Mouse (Mus musculus) fat pad, adult 2 months (tissue): ENCODE measurements around the gene Cnksr1.
"Not testable (repeated sequence)": the region's sequence is repeated elsewhere in the genome, so short reads cannot be mapped to it uniquely, and the experiment has no call there.

Experiments used
- DNase-seq: peaks from one replicate; pipeline ENCODE4 v3.0.0-alpha.2; 2011; ENCODE audit warnings: low read depth, low spot score; ENCODE audit errors: extremely low read depth

Cnksr1 gene

DNA sequence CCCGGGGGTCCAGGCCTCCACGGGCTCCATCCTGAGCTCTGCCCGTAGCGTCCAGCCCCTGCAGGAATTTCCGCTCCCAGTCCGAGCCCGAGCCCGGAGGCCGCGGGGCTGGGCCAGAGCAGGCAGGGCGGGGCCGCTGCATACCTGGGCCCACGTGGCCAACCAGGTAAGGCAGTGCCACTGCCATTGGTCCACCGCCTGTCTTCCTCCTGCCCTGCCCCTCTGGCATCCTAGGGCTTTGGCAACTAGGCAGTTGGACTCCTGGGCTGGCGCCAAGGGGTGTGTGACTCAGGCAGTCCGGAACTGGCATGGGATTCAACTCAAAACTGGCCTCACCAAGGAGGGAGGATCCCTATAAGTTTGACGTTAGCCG is at the start of gene Cnksr1:
Gene Cnksr1, minus strand, starts transcription at position 121 of the 373 bp plus-strand sequence.
- peak; percentile 68 for DNase-seq

- DNase-seq: no peak
Measured at GRCm38 (mm10) chr4:134287575-134288025, 49.4 kb upstream of the Cnksr1 start, which contains the start of gene Pdik1l. Gene Pdik1l (minus strand): TSS chr4:134287895.

DNA sequence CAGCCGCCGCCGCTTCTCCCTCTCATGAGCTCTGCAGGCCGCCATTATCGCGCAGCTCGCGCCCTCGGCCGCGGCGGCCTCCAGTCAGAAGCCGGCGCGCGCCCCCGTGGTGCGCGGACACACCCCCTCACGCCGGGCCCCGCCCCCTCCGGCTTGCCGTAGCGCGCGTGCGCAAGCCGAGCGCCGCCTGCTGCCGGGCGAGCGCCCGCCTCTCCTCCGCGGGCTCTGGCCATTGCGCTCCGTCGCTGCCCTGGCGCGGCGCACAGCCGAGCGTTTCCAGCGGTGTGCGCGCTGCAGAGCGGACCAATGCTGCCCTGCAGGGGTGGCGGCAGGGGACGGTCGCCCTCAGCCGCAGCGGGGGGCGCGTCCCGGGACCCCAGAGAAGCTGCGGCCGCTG is 49.0 kb upstream of the Cnksr1 start:
- no peak for DNase-seq

DNA sequence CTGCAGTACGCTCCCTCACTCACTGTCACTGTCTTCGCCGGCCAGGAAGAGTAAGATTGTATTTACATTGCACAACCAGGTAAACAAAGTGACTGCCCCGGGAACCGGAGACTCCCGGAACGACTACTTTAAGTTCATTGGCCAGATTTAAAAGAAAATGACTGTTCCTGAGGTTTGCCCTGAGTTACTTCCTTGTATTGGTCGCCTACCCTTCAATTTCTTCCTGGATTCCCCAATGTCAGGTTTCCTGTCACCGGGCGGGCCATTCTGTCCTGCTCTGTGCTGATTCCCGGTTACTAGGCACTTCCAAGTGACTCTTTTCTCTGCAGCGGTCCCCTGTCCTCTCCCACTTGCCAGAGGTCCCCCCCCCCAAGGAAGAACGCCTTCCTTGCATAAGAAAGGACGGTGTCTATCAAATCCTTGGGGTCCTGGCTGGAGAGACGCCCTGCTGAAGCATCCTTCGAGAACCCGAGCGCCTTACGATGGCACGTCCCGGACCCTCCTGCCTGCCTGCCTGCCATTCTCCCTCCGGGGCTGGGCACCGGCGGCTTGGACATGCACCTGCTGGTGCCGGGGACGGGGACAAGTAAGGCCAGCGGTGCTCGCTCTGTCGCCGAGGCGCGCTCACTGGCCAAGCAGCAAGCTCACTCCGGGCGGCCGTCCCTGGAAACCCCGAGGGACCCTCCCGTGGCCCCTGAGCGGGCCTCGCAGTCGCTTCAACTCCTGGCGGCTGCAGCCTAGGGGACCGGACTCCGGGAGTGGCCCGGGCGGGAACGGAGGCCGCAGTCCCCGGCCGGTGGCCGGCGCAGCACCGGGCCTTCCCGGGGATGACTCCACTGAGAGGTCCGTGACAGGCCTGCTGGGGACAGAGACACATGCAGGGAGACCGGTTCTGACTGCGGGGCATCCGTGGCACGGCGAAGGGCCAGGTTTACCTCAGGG is 48.3 kb upstream of the Cnksr1 start:
- no peak for DNase-seq

DNA sequence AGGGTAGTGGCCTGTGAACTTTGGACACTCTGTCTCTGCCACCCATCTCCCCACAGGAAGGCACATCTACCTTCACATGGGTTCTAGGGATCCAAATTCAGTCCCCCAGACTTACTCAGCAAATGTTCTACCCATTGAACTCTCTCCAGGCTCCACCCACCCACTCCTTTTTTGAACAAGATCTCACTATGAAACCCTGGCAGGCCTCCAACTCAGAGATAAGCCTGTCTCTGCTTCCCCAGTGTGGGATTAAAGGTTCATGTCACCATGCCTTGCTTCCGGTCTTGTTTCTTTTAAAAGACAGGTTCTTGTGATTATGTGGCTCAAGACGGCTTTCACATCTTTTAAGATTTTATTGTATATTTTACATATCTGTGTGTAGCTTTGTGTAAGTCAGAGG is 46.7 kb upstream of the Cnksr1 start:
- DNase-seq: no peak

DNA sequence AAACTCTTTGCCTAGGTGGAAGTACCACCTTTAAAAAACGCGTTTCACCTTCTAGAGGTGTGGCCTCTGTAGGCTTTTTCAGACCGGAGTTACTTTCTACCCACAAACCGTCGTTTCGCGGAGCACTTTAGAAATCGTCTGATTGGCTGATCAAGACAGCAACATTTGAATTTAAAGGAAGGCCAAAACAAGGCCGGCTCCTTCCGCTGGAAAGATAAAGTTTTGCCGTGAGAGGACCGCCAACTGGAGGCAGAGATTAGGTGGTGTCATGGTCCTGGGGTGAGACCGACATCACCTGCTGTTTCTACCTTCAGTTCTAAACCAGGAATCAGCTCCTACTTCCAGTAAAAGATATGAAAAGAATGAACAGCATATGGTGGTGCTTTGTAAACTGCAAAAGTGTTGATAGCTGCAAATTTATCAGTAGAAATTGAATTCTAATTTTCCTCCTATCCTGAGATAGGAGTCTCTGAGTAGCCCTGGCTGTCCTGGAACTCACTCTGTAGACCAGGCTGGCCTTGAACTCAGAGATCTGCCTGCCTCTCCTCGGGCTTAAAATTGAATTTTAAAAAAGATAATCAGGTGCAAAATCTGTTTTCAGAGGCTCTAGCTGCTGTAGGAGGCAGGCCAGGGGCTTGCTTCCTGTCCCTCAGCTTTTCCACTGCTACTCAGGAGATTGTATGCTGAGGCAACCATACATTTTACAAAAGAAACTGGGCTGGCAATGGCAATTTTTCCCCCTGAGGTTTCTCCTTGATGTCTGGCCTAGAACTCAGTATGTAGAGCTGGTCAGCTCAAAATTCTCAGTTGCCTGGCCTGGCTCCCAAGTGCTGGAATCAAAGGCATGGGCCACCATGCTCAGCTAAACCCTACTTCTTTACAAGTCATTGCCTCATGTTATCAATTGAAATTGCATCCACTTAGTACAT is 35.5 kb upstream of the Cnksr1 start:
- peak; percentile 62 for DNase-seq

- DNase-seq: peak; percentile 40
Measured at GRCm38 (mm10) chr4:134272731-134273416, 34.7 kb upstream of the Cnksr1 start.

GRCm38 (mm10) chr4:134271979-134272378 is 33.8 kb upstream of the Cnksr1 start:
- no peak for DNase-seq

GRCm38 (mm10) chr4:134269622-134270021 is 31.4 kb upstream of the Cnksr1 start:
- not testable (repeated sequence) for DNase-seq

GRCm38 (mm10) chr4:134268102-134268655 is 30.0 kb upstream of the Cnksr1 start:
- DNase-seq: no peak

DNA sequence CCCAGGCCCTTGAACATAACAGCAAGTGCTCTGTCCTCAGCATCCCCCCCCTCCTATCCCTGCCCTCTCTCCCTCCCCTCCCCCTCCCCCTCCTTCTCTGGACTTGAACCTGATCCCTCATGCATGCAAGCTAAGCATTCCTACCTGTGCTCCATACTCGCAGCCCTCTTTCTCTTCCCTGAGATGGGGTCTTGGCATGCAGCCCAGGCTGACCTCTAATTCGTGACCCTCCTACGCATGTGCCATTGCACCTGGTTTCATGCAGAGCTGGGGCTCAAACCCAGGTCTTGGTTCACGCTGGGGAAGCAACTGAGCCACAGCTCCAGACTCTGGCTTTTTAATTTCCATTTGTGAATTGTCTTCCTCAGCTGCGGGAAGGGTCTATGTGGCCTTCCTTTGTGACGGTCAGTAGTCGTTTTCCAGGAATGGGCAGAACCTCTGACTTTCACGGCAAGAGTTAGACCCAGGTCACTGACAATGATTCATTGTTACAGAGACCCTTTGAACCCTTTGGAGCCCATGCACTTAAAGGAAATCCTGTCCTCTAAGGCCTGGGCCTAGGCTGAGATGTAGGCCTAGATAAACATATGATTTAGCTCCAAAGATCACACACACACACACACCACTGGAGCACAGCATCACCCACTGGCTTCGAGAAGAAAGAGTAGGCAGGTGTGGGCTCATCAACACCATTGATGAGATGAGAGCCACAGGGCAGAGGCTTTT is 27.8 kb upstream of the Cnksr1 start:
- no peak for DNase-seq

DNA sequence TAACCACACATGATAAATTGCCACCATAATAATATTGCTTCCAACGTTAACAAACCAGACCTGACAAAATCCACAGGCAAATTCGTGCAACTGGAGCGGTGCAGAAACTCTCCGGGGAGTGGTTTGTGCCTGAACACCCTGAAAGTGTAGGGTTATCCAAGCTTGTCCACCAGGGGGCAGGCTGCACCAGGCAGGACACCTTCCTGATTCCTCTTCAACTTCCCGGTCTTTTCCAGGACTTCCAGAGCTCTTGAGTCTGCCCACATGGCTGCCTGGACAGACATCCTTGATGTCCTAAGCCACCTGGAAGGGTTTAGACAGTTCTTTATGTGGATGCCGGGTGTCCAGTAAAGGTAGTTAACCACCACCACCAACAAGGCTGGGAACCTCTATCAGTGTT is 25.0 kb upstream of the Cnksr1 start:
- DNase-seq: no peak

GRCm38 (mm10) chr4:134258354-134258753 is 20.2 kb upstream of the Cnksr1 start:
- DNase-seq: no peak

DNA sequence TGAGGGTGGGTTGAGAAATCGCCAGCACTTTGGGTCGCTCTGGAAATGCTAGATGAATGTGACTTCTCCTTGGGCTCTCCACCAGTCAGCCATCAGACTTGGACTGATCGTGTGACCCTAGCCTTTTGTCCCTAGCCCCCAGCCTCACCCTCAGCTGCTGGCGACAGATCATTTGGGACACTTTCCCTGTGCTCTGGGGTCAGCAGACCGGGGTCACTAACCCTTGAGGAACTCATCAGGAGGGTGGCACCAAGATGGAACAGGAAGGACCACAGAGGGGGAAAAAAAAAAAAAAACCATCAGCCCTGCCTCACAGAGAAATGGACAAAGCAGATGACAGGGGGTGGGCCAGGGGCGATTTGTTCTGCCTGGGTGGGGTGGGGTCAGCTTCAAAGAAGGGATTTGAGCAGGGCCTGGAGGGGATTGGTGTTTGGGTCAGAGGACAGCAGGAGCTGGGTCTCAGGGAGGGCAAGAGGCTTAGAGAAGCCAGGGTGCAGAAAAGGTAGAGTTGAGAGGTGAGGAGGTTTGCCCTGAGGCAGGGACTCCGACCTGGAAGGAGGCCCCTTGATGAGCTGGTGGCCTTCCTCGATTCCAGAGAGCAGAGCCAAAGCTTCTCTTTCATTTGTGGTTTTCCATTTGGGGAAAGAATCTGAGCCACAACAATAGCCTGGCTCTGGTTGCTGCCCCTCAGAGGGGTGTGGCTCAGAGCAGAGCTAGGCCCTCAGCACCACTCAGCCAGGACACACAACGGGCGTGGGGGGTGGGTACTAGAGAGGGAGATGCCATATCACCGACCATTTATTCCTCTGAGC is 19.2 kb upstream of the Cnksr1 start:
- DNase-seq: no peak

DNA sequence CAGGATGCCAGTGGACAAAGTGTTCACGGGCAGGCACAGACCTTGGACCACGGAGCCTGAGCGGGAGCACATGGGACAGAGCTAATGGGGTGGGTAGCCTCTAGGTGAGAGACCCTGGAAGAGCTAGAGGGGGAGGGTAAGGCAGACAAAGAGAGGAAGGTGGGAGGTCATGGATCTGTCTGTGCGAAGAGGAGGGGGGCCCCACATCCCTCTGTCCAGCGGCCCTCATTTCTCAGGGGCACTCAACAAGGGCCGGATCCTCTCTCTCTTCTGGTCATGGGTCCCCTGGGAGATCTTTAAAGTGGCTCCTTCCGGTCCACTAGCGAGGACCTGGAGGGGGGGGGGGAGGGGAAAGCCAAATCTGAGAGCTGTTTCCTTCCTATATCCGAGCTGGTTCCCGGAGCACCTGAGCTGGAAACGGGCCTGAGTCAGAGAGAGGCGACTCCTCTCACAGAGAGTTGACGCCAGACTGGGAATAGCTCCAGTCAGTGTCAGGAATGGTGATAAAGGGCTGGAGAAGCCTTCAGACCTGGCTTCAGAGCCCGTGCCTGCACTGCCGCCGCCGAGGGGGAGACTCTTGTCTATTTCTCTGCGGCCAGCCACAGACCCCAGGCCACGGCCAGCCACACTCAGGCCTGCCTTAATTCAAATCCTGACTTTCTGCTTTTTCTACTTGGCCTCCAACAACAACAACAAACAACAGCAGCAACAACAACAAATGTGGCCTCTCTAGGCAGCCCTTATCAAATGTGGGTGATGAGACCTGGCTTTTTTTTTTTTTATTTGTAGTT is 18.4 kb upstream of the Cnksr1 start:
- DNase-seq: no peak

DNA sequence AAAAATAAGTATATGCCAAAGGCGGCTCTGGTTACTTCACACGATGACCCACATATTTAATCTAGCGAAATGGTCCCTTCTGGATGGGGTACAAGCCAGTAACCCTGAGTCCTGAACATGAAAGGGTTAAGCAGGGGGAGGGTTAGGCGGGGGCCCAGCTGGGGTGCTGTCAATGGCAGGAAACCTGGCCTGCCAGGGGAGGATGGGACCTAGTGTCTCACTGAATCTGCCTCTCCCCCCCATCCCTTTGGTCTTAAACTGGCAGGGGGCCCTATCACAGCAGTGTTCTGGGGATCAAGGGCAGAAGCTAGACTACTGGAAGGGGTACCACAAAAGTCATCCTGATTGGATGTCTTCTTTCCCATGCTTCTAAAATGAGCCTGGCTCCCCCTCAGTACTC is 17.7 kb upstream of the Cnksr1 start:
- DNase-seq: no peak

DNA sequence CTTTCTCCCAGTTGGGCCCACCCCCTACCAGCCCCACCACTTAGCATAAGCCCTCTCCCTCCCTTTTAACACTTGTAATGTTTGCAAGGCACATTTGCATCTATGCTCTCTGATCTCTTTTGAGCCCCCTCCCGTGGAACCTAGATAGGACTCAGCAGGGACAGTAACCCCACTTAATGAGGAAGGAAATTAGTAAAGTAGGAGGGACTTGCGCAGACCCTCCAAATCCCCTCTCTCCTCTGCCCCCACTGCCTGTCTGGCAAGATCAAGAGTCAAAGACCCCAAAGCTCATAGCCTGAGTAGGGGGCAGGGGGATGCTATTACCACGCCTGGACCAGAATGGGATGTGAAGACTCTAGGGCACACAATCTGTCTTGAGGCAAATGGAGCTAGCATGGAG is 16.6 kb upstream of the Cnksr1 start:
- no peak for DNase-seq

DNA sequence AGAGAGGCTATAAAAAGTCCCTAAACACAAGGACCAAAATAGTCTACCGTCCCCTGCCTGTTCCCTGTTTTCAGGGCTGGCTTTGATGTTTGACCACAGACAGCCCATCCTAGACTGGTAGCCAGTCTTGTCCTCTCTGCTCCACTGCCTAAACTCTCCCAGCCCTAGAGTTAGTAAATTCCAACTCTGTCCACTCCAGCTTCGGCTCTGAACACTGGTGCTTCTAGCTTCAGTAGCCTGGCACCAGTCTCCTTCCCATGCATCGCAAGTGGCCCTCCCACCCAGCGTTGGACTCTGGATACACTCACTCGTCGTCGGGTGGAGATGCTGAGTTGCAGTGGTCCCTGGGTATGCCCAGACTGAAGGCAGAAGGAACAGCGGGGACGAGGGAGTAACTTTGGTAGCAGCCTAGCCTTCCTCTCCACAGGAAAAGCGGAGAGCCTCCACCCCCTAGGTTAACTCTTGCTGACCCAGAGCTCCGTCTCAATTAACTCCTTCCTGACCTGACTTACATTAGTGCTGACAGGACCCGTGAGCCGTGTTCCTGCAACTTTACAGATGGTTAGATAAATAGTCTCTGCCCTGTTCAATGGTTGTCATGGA is 15.6 kb upstream of the Cnksr1 start, which contains the start of gene Grrp1:
Gene Grrp1, minus strand, starts transcription at position 385 of the 603 bp plus-strand sequence.
- DNase-seq: no peak
